Mouse (Mus musculus): ENCODE measurements around the gene Psmd3.
A peak's percentile ranks its signal among the peaks of the same experiment; 100 is the strongest.

- TF ChIP-seq EP300 (IDR thresholded peaks at IDR 0.05) (peak; percentile 82), CTCF (IDR thresholded peaks at IDR 0.05) (no peak)
Measured at GRCm38 (mm10) chr11:98729119-98729588, 46.8 kb downstream of the Psmd3 start, which contains the start of gene Med24.

All from lung, postnatal 0 days (tissue).